Mouse (Mus musculus): ENCODE data around the gene Gm21992. TPM values are rescaled to one million over a fixed set of nuclear protein-coding genes. Genes with fewer than 3 reads are reported as not detected.

Gene Gm21992
- total and polyA plus RNA-seq, 3 experiments = 10.8 to 21.9 TPM; not detected in 1

DNA sequence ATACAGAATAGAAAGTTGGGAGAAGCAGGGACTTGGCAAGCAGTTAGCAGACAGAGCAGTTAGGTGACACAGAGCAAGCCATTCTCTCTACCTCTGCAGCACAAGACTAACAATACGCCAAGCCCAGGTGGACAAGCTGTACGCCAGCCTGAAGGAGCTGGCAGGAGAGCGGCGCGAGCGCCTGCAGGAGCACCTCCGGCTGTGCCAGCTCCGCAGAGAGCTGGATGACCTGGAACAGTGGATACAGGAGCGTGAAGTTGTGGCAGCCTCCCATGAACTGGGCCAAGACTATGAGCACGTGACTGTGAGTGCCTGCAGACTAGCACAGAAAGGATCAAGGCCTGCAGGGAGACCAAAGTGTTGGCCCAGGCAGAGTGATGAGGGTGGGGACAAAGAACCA lies 65.7 kb downstream of the Gm21992 start:
- DNase-seq (ENCODE audit: low read depth, low spot score) = no peak
- no peaks in the 10 kb centered on the region for H3K36me3 ChIP-seq (ENCODE audit: control insufficient read depth in 1 of 2, insufficient read depth in 2 of 2, low read length in 2 of 2)
- no peak overlapping the region for H3K27ac ChIP-seq (ENCODE audit: control insufficient read depth, low read depth, low read length)
- no peaks in the 10 kb centered on the region for H3K27me3 ChIP-seq (ENCODE audit: control insufficient read depth in 1 of 2, insufficient read depth in 2 of 2, low read length in 2 of 2)
- no peak overlapping the region for H3K4me3 ChIP-seq (ENCODE audit: control insufficient read depth in 1 of 2, insufficient read depth in 1 of 2, low read depth in 2 of 2, low read length in 2 of 2)
- no peak overlapping the region for H3K9ac ChIP-seq (ENCODE audit: control insufficient read depth, low read depth, low read length, poor library complexity, severe bottlenecking)
- no peaks in the 10 kb centered on the region for H3K9me3 ChIP-seq (replicated peaks; ENCODE audit: insufficient read depth, low read length)
- no peaks in the 10 kb centered on the region for H3K79me2 ChIP-seq (ENCODE audit: control insufficient read depth, insufficient read depth, low read length, poor library complexity)
- H3K4me1 ChIP-seq (ENCODE audit: control insufficient read depth in 1 of 2, insufficient read depth in 2 of 2, low read length in 2 of 2) = no peaks in the 10 kb centered on the region
- TF ChIP-seq KAT2A (conservative IDR thresholded peaks at IDR 0.05; ENCODE audit: low read depth, low read length) = no peak
- TF ChIP-seq SIN3A (IDR thresholded peaks at IDR 0.05; ENCODE audit: low read length) = no peak
- TF ChIP-seq CHD2 (IDR thresholded peaks at IDR 0.05; ENCODE audit: low read length) = no peak

- H3K4me1 ChIP-seq (ENCODE audit: control insufficient read depth in 1 of 2, insufficient read depth in 2 of 2, low read length in 2 of 2) = no peaks in the 10 kb centered on the region
- H3K36me3 ChIP-seq (ENCODE audit: control insufficient read depth in 1 of 2, insufficient read depth in 2 of 2, low read length in 2 of 2) = no peaks in the 10 kb centered on the region
- no peak for TF ChIP-seq KAT2A (conservative IDR thresholded peaks at IDR 0.05; ENCODE audit: low read depth, low read length)
- TF ChIP-seq MYC (IDR thresholded peaks at IDR 0.05; ENCODE audit: low read depth, low read length) = no peak
- no peak for TF ChIP-seq MXI1 (IDR thresholded peaks at IDR 0.05; ENCODE audit: low read depth, low read length)
- TF ChIP-seq UBTF (IDR thresholded peaks at IDR 0.05; ENCODE audit: borderline replicate concordance, insufficient read depth, low read depth, low read length) = no peak
- TF ChIP-seq MEF2A (IDR thresholded peaks at IDR 0.05; ENCODE audit: extremely low read depth, insufficient replicate concordance, low read depth, low read length, poor library complexity, severe bottlenecking) = no peak
- no peak for TF ChIP-seq NELFE (IDR thresholded peaks at IDR 0.05; ENCODE audit: low read depth, low read length)
- TF ChIP-seq GABPA (IDR thresholded peaks at IDR 0.05; ENCODE audit: low read depth, low read length) = no peak
- no peak for TF ChIP-seq ZC3H11A (IDR thresholded peaks at IDR 0.05; ENCODE audit: low read depth, low read length)
- no peak for TF ChIP-seq SIN3A (IDR thresholded peaks at IDR 0.05; ENCODE audit: low read length)
- TF ChIP-seq ETS1 (IDR thresholded peaks at IDR 0.05; ENCODE audit: low read depth, low read length) = no peak
- TF ChIP-seq RCOR1 (IDR thresholded peaks at IDR 0.05; ENCODE audit: low read depth, low read length) = no peak
- TF ChIP-seq E2F4 (IDR thresholded peaks at IDR 0.05; ENCODE audit: borderline replicate concordance, low read depth, low read length) = no peak
- TF ChIP-seq SMC3 (IDR thresholded peaks at IDR 0.05; ENCODE audit: low read depth, low read length) = no peak
- TF ChIP-seq EP300 (IDR thresholded peaks at IDR 0.05; ENCODE audit: low read depth in 1 of 2, low read length in 2 of 2) = no peak
- no peak for TF ChIP-seq USF1 (IDR thresholded peaks at IDR 0.05; ENCODE audit: low read depth, low read length)
- TF ChIP-seq GATA1 (IDR thresholded peaks at IDR 0.05; ENCODE audit: low read depth, low read length) = no peak
- no peak for TF ChIP-seq TCF12 (IDR thresholded peaks at IDR 0.05; ENCODE audit: low read depth, low read length)
- TF ChIP-seq HCFC1 (IDR thresholded peaks at IDR 0.05; ENCODE audit: low read depth, low read length) = no peak
- no peak for TF ChIP-seq CHD1 (IDR thresholded peaks at IDR 0.05; ENCODE audit: low read depth, low read length)
- no peak overlapping the region for H3K9ac ChIP-seq (ENCODE audit: control insufficient read depth, low read depth, low read length, poor library complexity, severe bottlenecking)
- H3K27me3 ChIP-seq (ENCODE audit: control insufficient read depth in 1 of 2, insufficient read depth in 2 of 2, low read length in 2 of 2) = no peaks in the 10 kb centered on the region
- H3K79me2 ChIP-seq (ENCODE audit: control insufficient read depth, insufficient read depth, low read length, poor library complexity) = no peaks in the 10 kb centered on the region
- no peak for DNase-seq (ENCODE audit: low read depth, low spot score)
- H3K27ac ChIP-seq (ENCODE audit: control insufficient read depth, low read depth, low read length) = no peak overlapping the region
- no peak overlapping the region for H3K4me3 ChIP-seq (ENCODE audit: control insufficient read depth in 1 of 2, insufficient read depth in 1 of 2, low read depth in 2 of 2, low read length in 2 of 2)
- no peaks in the 10 kb centered on the region for H3K9me3 ChIP-seq (replicated peaks; ENCODE audit: insufficient read depth, low read length)
These were observed 66.4 kb downstream of the Gm21992 start for GRCm38 (mm10) chr19:4745057-4745456.
